Mouse (Mus musculus) brain, embryonic 18.5 days (tissue): ENCODE measurements around the gene Nox3.

Experiments
- DNase-seq: peaks from one replicate; pipeline ENCODE4 v3.0.0-alpha.2; 2012; ENCODE audit warnings: low read depth, low spot score

The Nox3 gene

GRCm38 (mm10) chr17:3610307-3610754 is 85.7 kb downstream of the Nox3 start:
- peak; percentile 6 for DNase-seq

GRCm38 (mm10) chr17:3602954-3603672 is 92.9 kb downstream of the Nox3 start:
- peak; percentile 66 for DNase-seq

GRCm38 (mm10) chr17:3598393-3598792 is 97.7 kb downstream of the Nox3 start:
- no peak for DNase-seq

- no peak for DNase-seq
These were observed 98.2 kb downstream of the Nox3 start for GRCm38 (mm10) chr17:3597866-3598265.

- DNase-seq = no peak
These were observed 98.9 kb downstream of the Nox3 start for GRCm38 (mm10) chr17:3597130-3597529.
